Mouse (Mus musculus) limb, embryonic 12.5 days (tissue): ENCODE data around the gene Ube2e2. TPM values are rescaled to one million over a fixed set of nuclear protein-coding genes. Genes with fewer than 3 reads are reported as not detected.
"Not testable (repeated sequence)": the region's sequence is repeated elsewhere in the genome, so short reads cannot be mapped to it uniquely, and the experiment has no call there.

ENCODE experiments used
- ATAC-seq: fragments of 200-750 bp; cut with Nextera tagmentation; 2 replicates; pipeline ENCODE4 v1.8.0; 2017; ENCODE audit warnings: low read depth, moderate TSS enrichment; ENCODE audit not compliant: insufficient number of reproducible peaks, insufficient read depth, low FRiP score, low TSS enrichment
- H3K27ac ChIP-seq: fragments of 300-500 bp; sonication (generic); 2 replicates; pipeline ENCODE4 v1.5.1; 2016; ENCODE audit warnings: mild to moderate bottlenecking, moderate library complexity
- H3K27me3 ChIP-seq: fragments of 300-500 bp; sonication (generic); 2 replicates; pipeline ENCODE4 v1.6.1; 2016; ENCODE audit warnings: mild to moderate bottlenecking, moderate library complexity
- H3K36me3 ChIP-seq: fragments of 300-500 bp; sonication (generic); 2 replicates; pipeline ENCODE4 v1.6.1; 2016; ENCODE audit warnings: mild to moderate bottlenecking, moderate library complexity
- H3K4me1 ChIP-seq: fragments of 300-500 bp; sonication (generic); replicated peaks from 2 replicates; pipeline ENCODE4 v1.6.1; 2016
- H3K4me2 ChIP-seq: fragments of 300-500 bp; sonication (generic); 2 replicates; pipeline ENCODE4 v1.6.1; 2016; ENCODE audit warnings: mild to moderate bottlenecking, moderate library complexity
- H3K4me3 ChIP-seq: fragments of 300-500 bp; sonication (generic); replicated peaks from 2 replicates; pipeline ENCODE4 v1.5.1; 2016; ENCODE audit warnings: mild to moderate bottlenecking
- H3K9ac ChIP-seq: fragments of 300-500 bp; sonication (generic); replicated peaks from 2 replicates; pipeline ENCODE4 v1.6.1; 2016; ENCODE audit warnings: mild to moderate bottlenecking, moderate library complexity
- H3K9me3 ChIP-seq: fragments of 300-500 bp; sonication (generic); 2 replicates; pipeline ENCODE4 v1.6.1; 2016; ENCODE audit warnings: mild to moderate bottlenecking, moderate library complexity
- WGBS: fragments of 180-500 bp; shearing (Covaris S2); methylation state at CpG from one replicate; pipeline ENCODE4 v1.1.7; 2016; 5-methylcytosine and 5-hydroxymethylcytosine counted together
- polyA plus RNA-seq: library from polyadenylated mRNA; unstranded; fragments of >200 nt; fragmentation: Nextera tagmentation; extraction: Ambion mirVana; gene quantifications from 2 replicates; pipeline ENCODE4 v1.2.1, GENCODE M21; 2016

Gene Ube2e2
- polyA plus RNA-seq, 1 experiment from 2014 or later = 62.7 TPM

DNA sequence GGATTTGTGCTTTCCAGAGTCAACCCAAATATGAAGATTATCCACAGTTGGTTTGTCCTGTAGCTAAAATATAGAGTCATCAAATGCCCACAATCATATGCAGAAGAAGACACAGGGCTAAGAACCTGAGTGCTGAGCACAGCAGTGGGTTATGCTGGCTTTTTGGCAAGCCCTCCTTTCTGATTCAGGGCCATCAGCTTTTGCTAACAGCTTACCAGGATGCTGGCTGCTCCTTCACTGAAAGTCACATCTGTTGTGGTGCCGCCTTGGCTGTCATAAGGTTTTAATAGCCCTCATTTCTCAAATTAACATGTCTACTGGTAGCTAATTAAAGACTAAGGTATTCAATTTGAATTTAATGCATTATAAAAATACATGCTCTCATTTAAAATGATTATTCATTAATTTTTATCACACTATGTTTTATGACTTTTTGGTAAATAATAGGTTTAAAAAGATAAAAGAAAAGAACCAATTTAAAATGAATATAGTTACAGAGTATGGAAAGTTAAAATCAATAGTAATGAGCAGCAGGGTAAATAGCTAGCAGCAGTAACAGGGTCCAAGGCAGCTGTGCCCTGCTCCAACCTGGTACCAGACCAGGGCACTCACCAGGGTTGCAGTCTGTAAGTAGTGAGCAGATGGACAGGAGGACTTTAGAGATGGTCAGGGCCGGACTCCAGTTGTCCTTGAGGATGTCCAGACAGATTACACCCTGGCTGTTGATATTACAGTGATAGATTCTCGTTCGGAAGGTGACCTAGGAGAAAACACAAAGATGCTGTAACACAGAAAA is 307.6 kb downstream of the Ube2e2 start:
- Histone ChIP-seq H3K4me1 (peaks cover 6% of the 10 kb centered on the region), H3K9ac (no peak overlapping the region), H3K4me3 (no peak overlapping the region), H3K27me3 (no peaks in the 10 kb centered on the region), H3K36me3 (no peaks in the 10 kb centered on the region), H3K4me2 (no peak overlapping the region), H3K9me3 (no peaks in the 10 kb centered on the region), H3K27ac (peak overlapping the region; percentile 41; the same call in 1 of the 2 replicates)
- 47% methylated on average over 4 of the region's 4 CpGs for WGBS
- 0 out of 2 replicates have a peak, but pooled peaks have one; percentile 66 for ATAC-seq

- 92% methylated on average over 4 of the region's 4 CpGs for WGBS
- no peak for ATAC-seq
Observed at GRCm38 (mm10) chr14:18581735-18582134, 312.3 kb downstream of the Ube2e2 start.

GRCm38 (mm10) chr14:18574756-18575155 is 319.3 kb downstream of the Ube2e2 start:
- peaks cover 6% of the 10 kb centered on the region; the same call in 1 of the 2 replicates for H3K4me1 ChIP-seq
- H3K27me3 ChIP-seq = no peaks in the 10 kb centered on the region
- H3K9ac ChIP-seq = no peak overlapping the region
- H3K36me3 ChIP-seq = no peaks in the 10 kb centered on the region
- H3K9me3 ChIP-seq = no peaks in the 10 kb centered on the region
- no peak overlapping the region for H3K4me2 ChIP-seq
- no peak overlapping the region for H3K4me3 ChIP-seq
- no peak for ATAC-seq
- no peak overlapping the region for H3K27ac ChIP-seq
- 42% methylated on average over 1 of the region's 2 CpGs for WGBS

More at GRCm38 (mm10) chr14:18581735-18582134, 312.3 kb downstream of the Ube2e2 start:
- no peaks in the 10 kb centered on the region for H3K36me3 ChIP-seq
- peaks cover 6% of the 10 kb centered on the region for H3K4me1 ChIP-seq
- no peak overlapping the region for H3K9ac ChIP-seq
- no peak overlapping the region for H3K4me2 ChIP-seq
- H3K27ac ChIP-seq = no peak overlapping the region
- H3K27me3 ChIP-seq = no peaks in the 10 kb centered on the region
- no peak overlapping the region for H3K4me3 ChIP-seq
- H3K9me3 ChIP-seq = no peaks in the 10 kb centered on the region

DNA sequence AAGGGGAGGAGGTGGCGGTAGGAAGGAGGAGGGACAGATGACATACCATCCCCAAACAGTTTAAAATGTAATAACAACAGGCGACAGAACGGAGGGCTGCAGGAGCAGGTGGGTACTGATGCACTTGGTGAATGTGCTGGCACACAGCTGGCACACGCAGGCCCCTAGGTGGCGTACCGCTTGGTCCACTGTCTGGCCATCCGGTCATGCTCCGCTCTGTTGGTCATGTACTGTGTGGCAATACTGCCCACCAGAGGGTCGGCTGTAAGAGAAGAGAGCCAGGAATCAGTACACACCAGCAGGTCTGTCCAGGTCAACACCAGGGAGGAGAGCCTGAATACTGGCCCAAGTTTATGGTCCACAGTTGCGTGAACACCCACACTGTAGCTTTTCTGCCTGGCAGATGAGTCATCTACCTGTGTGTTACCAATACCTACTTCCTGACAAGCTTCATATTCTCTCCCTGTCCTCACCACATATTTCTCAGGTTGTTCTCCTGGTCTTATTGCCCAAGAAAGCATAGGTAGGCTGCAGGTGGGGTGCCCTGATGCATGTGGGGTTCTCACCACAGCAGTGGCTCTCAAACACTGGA is 319.8 kb downstream of the Ube2e2 start:
- Histone ChIP-seq H3K4me3 (no peak overlapping the region), H3K9me3 (no peaks in the 10 kb centered on the region), H3K36me3 (no peaks in the 10 kb centered on the region), H3K27ac (no peak overlapping the region), H3K9ac (no peak overlapping the region), H3K27me3 (no peaks in the 10 kb centered on the region), H3K4me1 (peaks cover 6% of the 10 kb centered on the region; the same call in 1 of the 2 replicates), H3K4me2 (no peak overlapping the region)
- no peak for ATAC-seq
- WGBS = 84% methylated on average over 10 of the region's 10 CpGs

DNA sequence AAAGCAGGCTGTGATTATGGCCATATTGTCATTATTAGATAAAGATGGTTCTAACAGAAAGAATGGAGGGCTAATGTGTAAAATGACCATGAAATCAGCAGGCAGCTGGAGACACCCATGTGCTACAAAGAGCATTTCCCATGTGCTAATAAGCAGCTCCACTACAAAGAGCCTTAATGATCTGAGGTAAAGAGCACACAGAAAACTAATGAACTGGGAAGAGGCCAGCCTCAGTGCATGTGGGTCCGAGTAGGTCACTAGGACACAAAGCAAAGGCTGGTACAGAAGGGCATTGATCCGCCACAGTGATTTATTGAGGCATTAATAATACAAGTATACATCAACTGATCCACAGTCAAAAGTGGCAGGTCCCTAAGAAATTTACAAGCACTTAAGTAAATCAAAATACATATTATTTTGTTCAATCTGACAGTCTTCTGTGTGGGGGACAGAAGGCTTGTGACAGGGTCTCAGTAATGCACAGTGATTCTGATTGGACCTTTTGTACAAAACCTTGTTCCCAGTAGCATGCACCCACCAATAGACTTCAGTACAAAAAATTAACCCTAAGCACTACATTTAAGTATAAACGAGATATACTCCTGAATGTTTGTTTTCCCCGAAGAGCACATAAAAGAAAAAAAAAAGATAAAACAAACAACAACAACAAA is 320.6 kb downstream of the Ube2e2 start:
- ATAC-seq = no peak
- Histone ChIP-seq H3K27ac (no peak overlapping the region), H3K9me3 (no peaks in the 10 kb centered on the region), H3K4me3 (no peak overlapping the region), H3K27me3 (no peaks in the 10 kb centered on the region), H3K4me1 (peaks cover 6% of the 10 kb centered on the region; the same call in 1 of the 2 replicates), H3K36me3 (no peaks in the 10 kb centered on the region), H3K9ac (no peak overlapping the region), H3K4me2 (no peak overlapping the region)
- WGBS = 57% methylated on average over 4 of the region's 4 CpGs

DNA sequence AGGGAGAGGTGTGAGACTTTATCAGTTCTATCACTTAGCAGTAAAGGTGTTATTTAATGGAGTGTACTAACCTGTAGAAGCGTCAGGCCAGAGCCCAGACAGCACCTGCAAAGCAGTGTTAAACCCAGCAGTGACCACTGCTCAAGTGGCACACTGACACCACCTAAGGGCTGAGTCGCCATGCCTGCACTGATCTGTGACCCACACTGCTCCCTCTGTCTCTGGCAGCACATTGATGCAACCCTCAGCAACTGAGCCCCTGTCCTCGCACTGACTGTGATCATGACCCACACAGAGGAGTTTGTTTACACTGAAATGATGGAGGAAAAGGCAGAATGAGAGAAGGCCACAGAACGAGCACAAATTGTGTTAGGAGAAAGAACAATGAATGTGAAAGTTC is 321.2 kb downstream of the Ube2e2 start:
- Histone ChIP-seq H3K9me3 (no peaks in the 10 kb centered on the region), H3K9ac (no peak overlapping the region), H3K36me3 (no peaks in the 10 kb centered on the region), H3K4me3 (no peak overlapping the region), H3K4me1 (peaks cover 6% of the 10 kb centered on the region; the same call in 1 of the 2 replicates), H3K27ac (no peak overlapping the region), H3K27me3 (no peaks in the 10 kb centered on the region), H3K4me2 (no peak overlapping the region)
- WGBS = 53% methylated on average over 4 of the region's 4 CpGs
- no peak for ATAC-seq

- no peaks in the 10 kb centered on the region for H3K36me3 ChIP-seq
- no peak overlapping the region for H3K4me3 ChIP-seq
- no peaks in the 10 kb centered on the region for H3K9me3 ChIP-seq
- H3K9ac ChIP-seq = no peak overlapping the region
- no peak overlapping the region for H3K4me2 ChIP-seq
- no peak overlapping the region for H3K27ac ChIP-seq
- no peaks in the 10 kb centered on the region for H3K27me3 ChIP-seq
- no peak for ATAC-seq
- peaks cover 3% of the 10 kb centered on the region; the same call in 1 of the 2 replicates for H3K4me1 ChIP-seq
Observed at GRCm38 (mm10) chr14:18569615-18570014, 324.5 kb downstream of the Ube2e2 start.

- WGBS = 84% methylated on average over 8 of the region's 8 CpGs
- H3K4me1 ChIP-seq, ATAC-seq, H3K4me3 ChIP-seq, H3K36me3 ChIP-seq, H3K27ac ChIP-seq, H3K9ac ChIP-seq, H3K27me3 ChIP-seq, H3K4me2 ChIP-seq: not testable (repeated sequence)
- peaks cover 18% of the 10 kb centered on the region for H3K9me3 ChIP-seq
Observed at GRCm38 (mm10) chr14:18564999-18565398, 329.1 kb downstream of the Ube2e2 start.

DNA sequence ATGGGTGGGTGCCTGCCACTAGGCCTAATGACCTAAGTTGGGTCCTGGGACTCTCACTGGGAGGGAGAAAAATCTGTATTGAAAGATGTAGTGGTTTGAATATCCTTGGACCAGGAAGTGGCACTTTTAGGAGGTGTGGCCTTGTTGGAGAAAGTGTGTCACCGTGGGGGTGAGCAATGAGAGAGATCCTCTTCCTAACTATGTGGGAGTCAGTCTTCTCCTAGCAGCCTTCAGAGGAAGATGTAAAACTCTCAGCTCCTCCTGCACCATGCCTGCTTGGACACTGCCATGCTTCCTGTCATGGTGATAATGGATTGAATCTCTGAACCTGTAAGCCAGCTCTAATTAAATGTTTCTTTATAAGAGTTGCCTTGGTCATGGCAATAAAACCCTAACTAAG is 338.8 kb downstream of the Ube2e2 start:
- Histone ChIP-seq H3K27ac (no peak overlapping the region), H3K36me3 (no peaks in the 10 kb centered on the region), H3K9ac (no peak overlapping the region), H3K27me3 (no peaks in the 10 kb centered on the region), H3K9me3 (no peaks in the 10 kb centered on the region), H3K4me2 (no peak overlapping the region), H3K4me3 (no peak overlapping the region), H3K4me1 (no peaks in the 10 kb centered on the region)
- ATAC-seq = no peak
- 36% methylated on average over 1 of the region's 1 CpGs for WGBS

DNA sequence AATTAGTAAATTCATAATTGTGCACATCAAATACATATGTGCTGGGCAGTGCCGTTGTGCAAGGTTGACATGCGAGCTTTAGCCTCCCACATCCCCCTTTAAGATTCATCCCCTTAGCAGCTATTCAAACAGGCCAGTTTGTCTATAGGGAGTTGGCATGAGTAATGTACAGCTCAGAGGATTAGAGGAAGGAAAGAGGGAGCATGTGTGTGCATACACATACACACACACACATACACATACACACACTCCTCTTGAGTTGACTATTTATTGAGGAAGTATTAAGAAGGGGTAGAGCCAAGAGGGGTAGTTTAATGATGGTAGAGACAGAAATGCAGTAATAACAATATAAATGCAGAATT is 339.5 kb downstream of the Ube2e2 start:
- Histone ChIP-seq H3K4me3 (no peak overlapping the region), H3K36me3 (no peaks in the 10 kb centered on the region), H3K4me2 (no peak overlapping the region), H3K27ac (no peak overlapping the region), H3K4me1 (no peaks in the 10 kb centered on the region), H3K27me3 (no peaks in the 10 kb centered on the region), H3K9ac (no peak overlapping the region), H3K9me3 (no peaks in the 10 kb centered on the region)
- ATAC-seq = no peak
- WGBS = 64% methylated on average over 2 of the region's 2 CpGs

DNA sequence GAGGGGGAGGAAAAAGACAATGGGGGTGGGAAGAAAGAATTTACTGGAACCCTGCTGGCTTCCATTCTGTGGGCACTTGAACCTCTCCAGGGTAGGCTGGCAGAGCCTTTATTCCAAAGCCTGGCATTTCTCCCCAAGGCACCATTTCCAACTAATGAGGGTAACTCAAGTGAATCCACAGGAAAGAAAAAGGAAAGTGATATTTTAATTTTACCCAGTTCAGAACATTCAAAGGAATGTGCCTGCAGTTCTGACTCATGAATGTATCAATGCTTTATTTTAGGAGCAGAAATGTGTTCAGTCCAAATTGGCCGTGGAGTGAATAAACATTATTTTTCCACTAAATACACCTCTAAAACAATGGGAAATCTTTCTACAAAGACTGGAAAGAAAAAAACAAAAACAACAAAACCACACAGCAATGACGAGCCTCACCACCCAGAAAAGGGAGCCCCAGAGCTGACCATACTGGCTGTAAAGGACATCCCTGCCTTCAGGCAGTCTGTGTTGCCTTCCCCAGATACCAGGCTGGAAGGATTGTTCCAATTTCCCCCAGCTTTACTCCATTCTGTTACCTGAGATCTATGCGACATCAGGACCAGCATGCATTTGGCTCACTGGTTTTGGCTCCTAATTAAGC is 340.0 kb downstream of the Ube2e2 start:
- WGBS = 74% methylated on average over 3 of the region's 3 CpGs
- no peak overlapping the region for H3K27ac ChIP-seq
- H3K4me3 ChIP-seq = no peak overlapping the region
- no peak overlapping the region for H3K4me2 ChIP-seq
- no peak for ATAC-seq
- H3K9me3 ChIP-seq = no peaks in the 10 kb centered on the region
- H3K36me3 ChIP-seq = no peaks in the 10 kb centered on the region
- no peaks in the 10 kb centered on the region for H3K4me1 ChIP-seq
- H3K27me3 ChIP-seq = no peaks in the 10 kb centered on the region
- no peak overlapping the region for H3K9ac ChIP-seq
